Mouse (Mus musculus): ENCODE results near the gene Rhbdd1.

Rhbdd1 gene

GRCm38 (mm10) chr1:82316111-82316745 lies at the start of gene Rhbdd1:
Gene Rhbdd1, plus strand, starts transcription at chr1:82316452.
- DNase-seq (ENCODE audit: low read depth, low spot score): peak; percentile 97

- DNase-seq (ENCODE audit: low read depth, low spot score): no peak
These were observed 48.7 kb upstream of the Rhbdd1 start for GRCm38 (mm10) chr1:82267547-82267946.

- DNase-seq (ENCODE audit: low read depth, low spot score): no peak
These were observed 44.0 kb upstream of the Rhbdd1 start for GRCm38 (mm10) chr1:82272231-82272630.

GRCm38 (mm10) chr1:82273529-82273928 lies 42.7 kb upstream of the Rhbdd1 start:
- DNase-seq (ENCODE audit: low read depth, low spot score): no peak

GRCm38 (mm10) chr1:82274361-82274760 lies 41.9 kb upstream of the Rhbdd1 start:
- DNase-seq (ENCODE audit: low read depth, low spot score): no peak

GRCm38 (mm10) chr1:82279768-82280167 lies 36.5 kb upstream of the Rhbdd1 start:
- DNase-seq (ENCODE audit: low read depth, low spot score): no peak

- peak; percentile 64 for DNase-seq (ENCODE audit: low read depth, low spot score)
These were observed 34.4 kb upstream of the Rhbdd1 start for GRCm38 (mm10) chr1:82281823-82282222.

- DNase-seq (ENCODE audit: low read depth, low spot score): peak; percentile 93
These were observed 33.1 kb upstream of the Rhbdd1 start for GRCm38 (mm10) chr1:82282992-82283611.

DNA sequence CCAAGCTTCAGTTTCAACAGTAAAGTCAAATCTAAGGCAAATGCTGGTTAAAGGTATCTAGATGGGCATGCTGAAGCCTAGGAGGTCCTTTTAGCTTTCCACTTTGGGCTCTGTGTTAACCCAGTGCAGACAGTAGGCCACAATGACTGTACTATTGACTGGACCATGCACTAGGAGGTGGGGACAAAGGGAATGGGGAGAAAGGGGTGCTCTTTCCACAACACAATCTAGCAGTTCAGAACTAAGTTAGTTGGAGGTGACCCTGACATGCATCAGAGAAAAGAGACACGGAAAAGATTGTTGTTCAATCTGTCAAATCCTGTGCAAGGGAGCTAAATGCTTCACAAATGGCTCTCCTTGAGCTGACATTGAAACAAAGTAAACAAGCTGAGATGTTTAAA lies 32.4 kb upstream of the Rhbdd1 start:
- peak; percentile 37 for DNase-seq (ENCODE audit: low read depth, low spot score)

DNA sequence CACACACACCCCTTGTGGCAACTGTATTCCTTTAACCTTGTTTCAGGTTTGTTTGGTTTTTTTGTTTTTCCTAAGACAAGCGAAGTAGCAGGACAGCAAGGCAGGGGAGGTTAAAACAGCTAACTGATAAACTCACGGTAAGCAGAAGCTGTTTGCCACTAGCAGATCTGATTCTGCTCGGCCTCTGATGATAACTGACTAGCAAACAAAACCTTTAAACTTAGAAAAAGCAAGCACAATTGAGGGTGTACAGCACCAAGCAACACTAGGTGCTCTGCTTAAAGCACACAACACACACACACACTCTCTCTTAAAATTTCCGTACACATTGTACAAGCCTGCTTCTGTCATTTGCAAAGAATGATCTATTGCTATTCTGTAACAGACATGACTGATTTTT lies 31.8 kb upstream of the Rhbdd1 start:
- no peak for DNase-seq (ENCODE audit: low read depth, low spot score)

- DNase-seq (ENCODE audit: low read depth, low spot score): peak; percentile 38
These were observed 30.6 kb upstream of the Rhbdd1 start for GRCm38 (mm10) chr1:82285461-82286189.

DNA sequence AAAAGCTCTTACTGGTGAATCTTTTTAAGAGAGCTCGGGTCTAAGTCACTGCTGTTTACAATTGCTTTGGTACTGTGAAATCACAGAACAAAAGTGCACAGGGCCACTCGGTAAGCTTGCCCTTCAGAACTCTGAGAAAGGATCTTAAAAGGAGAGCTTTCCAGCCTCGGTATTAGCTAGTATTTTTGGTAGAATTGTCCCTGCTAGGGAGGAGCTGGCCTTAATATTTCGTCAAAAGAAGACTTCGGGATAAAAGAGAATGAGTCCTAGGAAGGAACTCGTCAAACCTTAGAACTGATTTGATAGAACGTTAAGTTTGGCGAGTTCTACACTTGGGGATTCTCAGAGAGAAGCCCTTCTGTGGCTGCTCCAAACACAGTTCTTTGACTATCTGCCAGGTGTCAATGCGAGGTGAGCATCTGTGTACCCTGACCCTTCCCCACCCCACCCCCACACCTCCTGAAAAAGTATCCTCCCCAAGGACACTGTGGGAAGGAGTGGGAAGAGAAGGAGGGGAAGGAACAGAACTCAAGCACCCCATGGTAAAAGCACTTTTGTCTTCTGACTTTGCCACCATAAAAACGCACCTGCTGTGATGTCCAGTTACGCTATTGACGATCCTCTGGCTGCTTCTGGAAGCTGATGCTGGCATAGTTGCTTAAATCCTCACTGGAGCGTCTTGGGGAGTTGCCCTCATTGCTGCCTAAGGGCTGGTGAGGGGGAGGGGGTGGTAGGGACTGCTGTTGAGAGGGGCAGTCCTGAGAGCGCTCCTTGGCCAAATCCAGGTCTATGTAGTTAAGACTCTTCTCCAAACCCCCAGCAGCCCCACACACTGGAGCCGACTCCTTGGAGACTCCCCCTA lies 29.8 kb upstream of the Rhbdd1 start:
- DNase-seq (ENCODE audit: low read depth, low spot score): peak; percentile 84

GRCm38 (mm10) chr1:82287052-82287775 lies 29.0 kb upstream of the Rhbdd1 start:
- peak; percentile 68 for DNase-seq (ENCODE audit: low read depth, low spot score)

- DNase-seq (ENCODE audit: low read depth, low spot score): peak; percentile 50
These were observed 28.4 kb upstream of the Rhbdd1 start for GRCm38 (mm10) chr1:82287776-82288325.

DNA sequence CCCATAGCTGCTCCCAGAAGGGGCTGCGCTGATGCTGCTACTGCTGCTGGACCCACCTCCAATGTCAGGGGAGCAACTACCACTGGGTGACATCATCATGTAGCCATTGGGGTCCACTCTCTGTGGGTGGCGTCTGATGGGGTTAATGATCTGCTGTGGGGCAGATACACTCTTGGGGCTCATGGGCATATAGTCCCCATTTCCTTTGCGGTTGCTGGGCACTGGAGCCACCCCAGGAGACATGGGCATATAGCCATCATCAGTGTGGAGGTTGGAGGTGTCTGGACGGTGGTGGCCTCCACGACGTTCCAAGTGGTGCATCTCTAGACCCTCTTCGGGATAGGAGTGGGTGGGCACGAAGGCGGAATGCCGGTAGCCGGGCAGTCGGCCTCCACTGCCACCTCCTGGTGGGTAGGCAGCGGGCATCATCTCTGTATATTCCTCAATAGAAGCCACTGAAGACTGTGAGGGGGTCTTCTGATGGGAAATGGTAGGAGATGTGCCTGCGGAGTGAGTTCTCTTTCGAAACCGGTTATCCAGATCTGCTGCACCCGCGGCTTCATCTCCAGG lies 27.7 kb upstream of the Rhbdd1 start:
- DNase-seq (ENCODE audit: low read depth, low spot score): peak; percentile 36

- DNase-seq (ENCODE audit: low read depth, low spot score): peak; percentile 36
These were observed 26.9 kb upstream of the Rhbdd1 start for GRCm38 (mm10) chr1:82289116-82289989.

GRCm38 (mm10) chr1:82289990-82290681 lies 26.1 kb upstream of the Rhbdd1 start:
- DNase-seq (ENCODE audit: low read depth, low spot score): peak; percentile 56

DNA sequence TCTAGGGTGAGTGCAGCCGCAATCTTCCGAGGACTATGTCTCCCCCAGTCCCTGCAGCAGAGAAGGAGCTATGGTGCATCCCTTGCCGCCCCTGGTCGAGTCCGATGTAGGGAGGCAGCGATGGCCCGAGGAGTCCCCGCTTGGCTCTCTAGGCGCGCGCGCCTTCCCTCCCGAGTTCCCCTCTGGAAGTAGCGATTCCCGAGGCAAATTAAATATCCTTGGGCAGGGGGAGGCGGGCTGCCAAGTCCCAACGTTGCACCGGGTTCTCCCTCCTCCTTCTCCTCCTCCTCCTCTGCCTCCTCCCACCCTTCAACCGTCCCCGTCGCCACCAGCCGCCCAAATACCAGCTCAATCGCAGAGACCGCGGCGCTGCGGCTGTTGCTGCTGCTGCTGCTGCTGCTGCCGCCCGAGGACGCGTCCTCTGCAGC lies 25.5 kb upstream of the Rhbdd1 start:
- DNase-seq (ENCODE audit: low read depth, low spot score): peak; percentile 85
